Mouse (Mus musculus): Measurements from ENCODE around the gene Fam171a1.

The Fam171a1 gene

GRCm38 (mm10) chr2:3138308-3138707 lies 24.3 kb downstream of the Fam171a1 start:
- no peak for DNase-seq (ENCODE audit: low read depth, low spot score)

- no peak for DNase-seq (ENCODE audit: low read depth, low spot score)
Measured at GRCm38 (mm10) chr2:3139065-3139464, 25.0 kb downstream of the Fam171a1 start.

- no peak for DNase-seq (ENCODE audit: low read depth, low spot score)
Measured at GRCm38 (mm10) chr2:3139578-3139977, 25.6 kb downstream of the Fam171a1 start.

DNA sequence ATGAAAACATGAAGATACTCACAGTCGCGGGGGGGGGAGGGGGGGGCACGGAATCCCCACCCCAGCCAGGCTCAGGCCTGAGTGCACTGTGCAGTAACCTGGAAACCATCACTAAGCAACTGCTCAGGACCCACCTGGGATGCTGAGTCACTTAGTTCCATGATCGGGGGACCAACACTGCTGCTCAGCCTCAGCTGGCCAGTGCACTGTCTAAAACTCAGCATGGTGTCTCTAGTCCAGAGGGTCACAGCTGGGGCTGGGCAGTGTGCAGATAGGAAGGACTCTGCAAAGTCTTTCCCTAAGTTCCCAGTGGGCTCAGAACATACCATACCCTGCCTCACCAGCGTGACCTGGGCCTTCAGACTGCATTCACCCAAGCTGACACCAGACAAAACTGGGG lies 26.6 kb downstream of the Fam171a1 start:
- no peak for DNase-seq (ENCODE audit: low read depth, low spot score)

DNA sequence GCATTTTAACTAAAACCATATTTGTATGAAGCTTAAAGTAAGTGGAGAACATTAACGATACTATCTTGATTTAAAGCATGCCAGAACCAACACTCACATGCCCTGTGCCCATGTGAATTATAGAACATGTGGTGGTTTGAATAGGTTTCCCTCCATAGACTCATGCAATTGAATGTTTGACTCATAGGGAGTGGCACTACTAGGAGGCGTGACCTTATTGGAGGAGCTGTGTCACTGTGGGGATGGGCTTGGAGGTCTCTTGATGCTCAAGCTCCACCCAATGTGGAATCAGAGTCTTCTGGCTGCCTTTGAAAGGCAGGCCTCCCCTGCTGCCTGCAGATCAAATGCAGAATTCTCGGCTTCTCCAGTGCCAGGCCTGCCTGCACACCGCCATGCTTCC lies 27.8 kb downstream of the Fam171a1 start:
- DNase-seq (ENCODE audit: low read depth, low spot score): no peak

DNA sequence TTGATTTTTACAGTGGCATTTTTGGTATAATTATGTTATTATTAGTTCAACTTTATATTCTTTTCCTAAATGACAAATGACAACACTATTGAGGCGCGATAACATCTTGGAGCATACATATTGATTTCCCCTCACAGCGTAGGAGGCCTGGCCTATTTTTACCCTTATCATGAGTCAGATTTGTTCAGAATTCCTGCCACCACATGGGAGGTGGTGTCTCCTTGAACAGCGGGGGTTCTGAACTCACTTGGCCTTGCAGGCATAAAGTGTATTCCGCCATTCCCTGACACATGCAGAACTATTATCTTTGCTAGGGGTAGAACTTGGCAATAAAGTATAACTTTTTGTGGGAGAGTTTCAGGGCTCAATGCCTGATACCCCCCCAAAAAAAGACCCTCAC lies 30.3 kb downstream of the Fam171a1 start:
- DNase-seq (ENCODE audit: low read depth, low spot score): no peak

- DNase-seq (ENCODE audit: low read depth, low spot score): no peak
Measured at GRCm38 (mm10) chr2:3147550-3148157, 33.6 kb downstream of the Fam171a1 start.

DNA sequence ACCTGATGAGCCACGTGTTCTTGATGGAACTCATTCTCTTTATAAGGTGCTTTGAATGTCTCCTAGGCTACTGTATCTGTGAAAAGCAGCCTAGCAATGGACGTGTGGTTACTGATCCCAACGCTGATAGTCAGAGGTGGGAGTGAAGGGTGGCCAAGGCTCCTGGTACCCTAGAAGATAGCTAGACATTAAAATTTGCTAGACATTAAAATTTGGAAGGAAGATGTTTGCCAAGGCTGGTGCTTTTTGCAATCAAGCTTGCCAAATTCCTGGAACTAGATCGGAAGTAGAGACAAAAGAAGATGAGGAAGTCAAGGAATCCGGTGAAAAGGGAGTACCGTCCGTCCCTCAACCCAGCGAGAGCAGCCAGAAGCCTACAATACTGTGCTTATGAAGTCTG lies 34.7 kb downstream of the Fam171a1 start:
- DNase-seq (ENCODE audit: low read depth, low spot score): no peak

- DNase-seq (ENCODE audit: low read depth, low spot score): no peak
Measured at GRCm38 (mm10) chr2:3150324-3150723, 36.3 kb downstream of the Fam171a1 start.

GRCm38 (mm10) chr2:3151336-3151735 lies 37.3 kb downstream of the Fam171a1 start:
- no peak for DNase-seq (ENCODE audit: low read depth, low spot score)

DNA sequence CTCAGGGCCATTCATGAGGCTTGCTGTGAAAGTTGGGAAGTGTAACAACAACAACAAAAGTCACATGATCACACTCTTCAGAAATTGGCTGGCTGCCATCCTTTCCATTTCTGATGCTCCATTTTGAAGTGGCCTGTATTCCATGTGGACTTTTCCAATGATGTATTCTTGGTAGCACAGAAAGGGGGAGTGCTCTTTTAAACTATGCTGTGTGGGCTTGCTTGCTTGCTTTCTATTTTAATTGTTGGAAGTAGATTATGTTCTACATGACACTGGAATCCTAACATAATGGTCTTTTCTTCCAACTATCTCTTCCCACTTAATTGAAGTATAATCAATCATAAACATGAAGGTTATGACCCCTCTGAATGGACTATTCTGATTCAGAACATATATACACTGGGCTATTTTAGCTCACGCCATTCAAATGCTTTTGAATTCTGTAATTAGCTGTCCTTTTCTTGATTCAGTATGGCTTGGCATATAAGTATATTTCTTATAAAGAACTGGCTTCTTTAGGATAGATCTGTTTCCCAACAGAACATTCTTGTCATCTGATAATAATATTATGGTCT lies 40.2 kb downstream of the Fam171a1 start:
- DNase-seq (ENCODE audit: low read depth, low spot score): no peak

- no peak for DNase-seq (ENCODE audit: low read depth, low spot score)
Measured at GRCm38 (mm10) chr2:3154986-3155385, 41.0 kb downstream of the Fam171a1 start.

DNA sequence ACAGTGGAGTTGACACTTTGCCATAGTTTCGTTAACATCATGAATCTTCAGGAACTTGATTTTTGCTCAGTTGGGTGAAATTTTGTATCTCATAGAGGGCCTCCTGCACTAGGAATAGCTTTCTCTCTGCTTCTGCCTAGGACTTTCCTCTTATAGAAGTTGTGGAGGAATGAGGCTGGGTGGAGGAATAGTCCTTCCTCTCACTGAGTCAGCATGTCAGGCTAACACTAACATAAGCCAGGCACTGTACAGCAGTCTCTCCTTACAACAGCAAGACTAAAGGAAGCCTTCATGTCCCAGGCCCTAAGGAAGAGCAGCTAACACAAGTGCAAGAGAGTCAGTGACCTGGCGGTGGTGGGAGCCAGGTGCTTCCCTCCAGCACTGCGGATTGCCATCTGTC lies 43.0 kb downstream of the Fam171a1 start:
- DNase-seq (ENCODE audit: low read depth, low spot score): no peak

DNA sequence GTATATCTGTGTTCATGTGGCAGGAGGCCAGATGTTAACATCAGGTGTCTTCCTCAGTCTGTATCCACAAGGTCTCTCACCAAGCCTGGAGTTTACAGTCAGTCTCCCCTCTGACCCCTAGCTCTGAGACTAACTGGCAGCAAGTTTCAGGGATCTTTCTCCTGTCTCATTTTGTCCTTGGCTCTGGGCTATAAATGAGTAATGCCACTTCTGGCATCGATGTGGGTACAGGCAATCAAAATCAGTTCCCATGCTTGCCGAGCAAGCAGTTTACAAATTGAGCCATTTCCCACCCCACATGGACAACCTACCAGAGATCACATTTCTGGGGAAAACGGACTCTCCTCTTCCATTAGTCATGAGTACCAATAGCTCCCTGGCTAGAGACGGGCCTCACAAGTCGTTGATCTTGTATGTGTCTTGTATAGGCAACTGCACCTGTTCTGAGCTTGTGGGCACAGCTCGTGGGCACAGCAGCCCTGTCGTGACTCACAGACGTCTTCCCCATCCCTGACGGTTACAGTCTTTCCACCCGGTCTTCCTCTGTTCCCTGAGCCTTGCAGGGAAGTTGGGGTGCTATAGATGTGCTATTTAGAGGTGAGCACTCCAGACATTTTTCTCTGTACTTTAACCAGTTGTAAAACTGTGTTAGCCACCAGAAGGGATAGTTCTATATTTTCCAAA lies 43.8 kb downstream of the Fam171a1 start:
- no peak for DNase-seq (ENCODE audit: low read depth, low spot score)

GRCm38 (mm10) chr2:3158682-3159412 lies 44.8 kb downstream of the Fam171a1 start:
- no peak for DNase-seq (ENCODE audit: low read depth, low spot score)

GRCm38 (mm10) chr2:3161578-3161977 lies 47.6 kb downstream of the Fam171a1 start:
- DNase-seq (ENCODE audit: low read depth, low spot score): no peak

GRCm38 (mm10) chr2:3163501-3164076 lies 49.6 kb downstream of the Fam171a1 start:
- no peak for DNase-seq (ENCODE audit: low read depth, low spot score)

DNA sequence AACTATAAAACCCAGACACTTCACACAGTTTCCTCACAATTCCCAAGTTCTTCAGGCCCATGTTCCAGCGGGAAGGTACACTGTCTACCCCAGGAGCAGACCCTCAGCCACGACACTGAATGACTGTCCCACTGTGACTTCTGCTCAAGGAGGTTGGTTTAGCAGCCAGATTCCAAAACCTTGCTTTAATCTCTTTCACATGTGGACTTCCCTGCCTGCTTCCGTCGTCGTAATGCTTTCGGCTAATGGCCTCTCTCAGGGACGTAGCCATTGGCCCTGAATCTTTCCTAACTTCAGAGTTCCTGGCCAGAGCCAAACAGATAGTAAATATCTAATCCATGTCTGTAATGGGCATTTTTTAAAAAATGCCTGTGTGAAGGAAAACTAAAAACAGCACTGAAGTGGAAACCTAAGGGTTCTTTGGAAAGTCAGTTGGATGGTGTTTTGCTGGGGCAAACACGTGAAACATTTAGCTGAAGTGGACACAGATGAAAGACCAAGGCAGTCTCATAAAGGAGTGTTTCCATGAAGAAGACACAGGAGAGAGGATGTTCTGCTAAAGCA lies 51.1 kb downstream of the Fam171a1 start:
- no peak for DNase-seq (ENCODE audit: low read depth, low spot score)

DNA sequence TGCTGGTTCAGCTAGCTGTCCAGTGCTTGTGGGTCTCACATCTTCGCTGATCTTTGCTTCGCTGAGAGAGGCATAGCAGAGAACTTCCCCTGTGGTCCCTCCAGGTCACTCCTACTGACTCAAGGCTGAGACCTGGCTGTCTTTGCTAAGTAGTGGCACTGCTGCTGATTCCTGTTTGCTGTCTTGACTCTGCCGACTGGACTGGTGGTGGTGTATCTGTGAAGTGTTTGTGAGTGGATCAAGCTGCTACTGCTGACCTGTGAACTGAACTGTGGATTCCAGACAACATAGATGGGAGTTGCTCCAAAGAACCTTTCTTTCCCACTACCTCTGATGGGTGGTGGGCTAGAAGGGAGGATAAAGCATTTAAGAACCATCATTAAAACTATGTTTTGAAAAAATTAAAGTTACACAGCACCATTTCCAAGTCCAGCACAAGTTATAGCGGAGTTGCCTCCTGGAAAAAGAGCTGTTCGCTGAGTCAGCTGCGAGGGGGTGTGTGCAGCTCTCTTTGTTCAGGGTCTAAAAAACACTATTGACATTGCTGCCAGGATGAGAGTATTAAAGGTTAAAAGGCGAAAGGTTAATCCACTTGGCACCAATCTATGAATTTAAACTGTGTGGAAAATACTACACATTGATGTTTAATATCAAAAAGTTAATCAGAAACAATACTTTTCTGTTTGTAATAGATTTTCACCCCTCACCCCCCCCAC lies 52.0 kb downstream of the Fam171a1 start:
- no peak for DNase-seq (ENCODE audit: low read depth, low spot score)

- no peak for DNase-seq (ENCODE audit: low read depth, low spot score)
Measured at GRCm38 (mm10) chr2:3168719-3169402, 54.8 kb downstream of the Fam171a1 start.

DNA sequence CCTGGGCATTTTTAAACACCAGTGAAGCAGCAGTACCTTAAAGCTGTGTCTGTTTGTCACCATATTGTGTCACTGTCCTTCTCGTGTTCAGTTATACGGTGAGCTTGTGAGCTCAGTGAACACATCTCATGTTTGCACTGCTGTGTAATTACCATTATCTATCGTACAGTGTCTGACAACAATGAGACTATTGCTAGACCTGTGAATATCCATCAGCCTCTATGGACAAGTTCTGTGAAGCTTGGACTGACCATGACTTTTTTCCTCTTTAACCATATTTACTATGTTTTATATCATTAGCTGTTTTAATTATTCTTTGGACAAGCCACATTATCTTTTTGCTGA lies 55.4 kb downstream of the Fam171a1 start:
- DNase-seq (ENCODE audit: low read depth, low spot score): no peak
